10 mouse cellular contexts compared by ENCODE assay signal in genomic region chr14:22930488-22931046, GRCm38 (mm10).
"Had no signal": no experiment of that assay in that cellular context is flagged by ENCODE, and none has a peak within 500 bp of the region (broad histone marks: within the 10 kb centered on the region; RNA-seq: fewer than 3 reads in every experiment).

No protein-coding gene starts in this region.

- ATAC-seq: midbrain, embryonic 13.5 days had no signal

- H3K27me3 ChIP-seq: liver, embryonic 15.5 days; midbrain, embryonic 13.5 days had no signal

- H3K4me3 ChIP-seq: layer of hippocampus, adult 2 months; limb, embryonic 10.5 days; liver, embryonic 15.5 days; midbrain, embryonic 13.5 days had no signal

- H3K4me2 ChIP-seq: liver, embryonic 11.5 days; liver, embryonic 15.5 days; midbrain, embryonic 13.5 days had no signal

- H3K27ac ChIP-seq: layer of hippocampus, adult 2 months; limb, embryonic 10.5 days; liver, embryonic 15.5 days; midbrain, embryonic 13.5 days had no signal

- H3K9ac ChIP-seq: liver, embryonic 15.5 days; midbrain, embryonic 13.5 days had no signal

- H3K9me3 ChIP-seq: limb, embryonic 10.5 days; liver, embryonic 15.5 days; midbrain, embryonic 13.5 days had no signal

- H3K36me3 ChIP-seq: limb, embryonic 10.5 days; liver, embryonic 15.5 days; midbrain, embryonic 13.5 days had no signal

- DNase-seq: kidney, adult 2 months; lung, adult 2 months; lung, postnatal 36 days; right cerebral cortex, postnatal 25 days; thymus, postnatal 36 days had no signal

- H3K4me1 ChIP-seq: limb, embryonic 10.5 days; liver, embryonic 15.5 days; midbrain, embryonic 13.5 days had no signal
